Comparison of ENCODE assay signal across 7 mouse cellular contexts in the genomic region with DNA sequence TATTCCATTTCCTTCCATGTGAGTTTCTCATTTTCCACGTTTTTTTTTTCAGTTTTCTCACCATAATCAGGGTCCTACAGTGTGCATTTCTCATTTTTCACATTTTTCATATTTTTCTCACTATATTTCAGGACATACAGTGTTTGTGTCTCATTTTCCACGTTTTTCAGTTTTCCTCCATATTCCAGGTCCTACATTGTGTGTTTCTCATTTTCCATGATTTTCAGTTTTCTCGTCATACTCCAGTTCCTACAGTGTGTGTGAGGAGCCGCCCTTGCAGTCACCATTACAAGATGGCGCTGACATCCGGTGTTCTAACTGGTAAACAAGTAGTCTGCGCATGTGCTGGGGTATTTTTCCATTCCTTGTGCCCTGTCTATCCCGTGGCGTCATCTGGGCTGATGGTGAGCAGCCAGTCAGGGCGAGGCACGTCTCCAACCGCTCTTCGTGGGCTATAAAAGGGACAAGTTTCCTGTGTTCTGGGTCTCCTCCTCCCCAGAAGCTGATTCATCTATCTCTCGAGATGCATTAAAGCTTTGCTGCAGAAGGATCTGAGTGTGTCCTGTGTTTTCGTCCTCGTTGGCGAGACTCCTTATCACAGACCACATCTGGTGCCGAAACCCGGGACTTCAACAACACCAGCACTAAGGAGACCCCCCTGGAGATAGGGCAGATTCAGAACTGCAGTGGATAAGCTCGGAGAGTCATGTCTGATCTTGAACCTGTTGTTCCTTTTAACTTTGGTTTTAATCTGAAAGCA.
DNase-seq lines count a peak whose midpoint lies in the region; ATAC-seq and TF ChIP-seq lines count a peak whose summit lies in the region.
"Not testable (repeated sequence)": the region's sequence is repeated elsewhere in the genome, so short reads cannot be mapped to it uniquely, and the experiment has no call there.

No protein-coding gene starts in this region.

- H3K36me3 ChIP-seq in MEL (ENCODE audit: control insufficient read depth in 1 of 2, insufficient read depth in 2 of 2, low read length in 2 of 2); erythroblast, embryonic 14.5 days (ENCODE audit: control insufficient read depth); liver, embryonic 16.5 days (ENCODE audit: control insufficient read depth, insufficient read depth); spleen, adult 2 months (ENCODE audit: control insufficient read depth, insufficient read depth, low read length): not testable (repeated sequence)

- not testable (repeated sequence) for H3K79me2 ChIP-seq in MEL (ENCODE audit: control insufficient read depth, insufficient read depth, low read length, poor library complexity)

- 41% methylated on average over 20 of the region's 20 CpGs for WGBS in liver, embryonic 16.5 days (ENCODE audit: insufficient replicate concordance)
- WGBS in spleen, adult 2 months: 33% methylated on average over 20 of the region's 20 CpGs

- not testable (repeated sequence) for TF ChIP-seq RAD21 in MEL (IDR thresholded peaks at IDR 0.05; ENCODE audit: low read depth, low read length)

- peak overlapping the region; percentile 45 for H3K4me2 ChIP-seq in liver, embryonic 16.5 days (ENCODE audit: low read depth, low read length)

- peak overlapping the region; percentile 70 for H3K9ac ChIP-seq in MEL (ENCODE audit: control insufficient read depth, low read depth, low read length, poor library complexity, severe bottlenecking)
- H3K9ac ChIP-seq in liver, embryonic 16.5 days (ENCODE audit: low read depth, low read length): not testable (repeated sequence)

- peak overlapping the region; percentile 52 to 71 for H3K4me3 ChIP-seq in MEL (ENCODE audit: control insufficient read depth in 1 of 2, insufficient read depth in 1 of 2, low read depth in 2 of 2, low read length in 2 of 2)
- H3K4me3 ChIP-seq in erythroblast, embryonic 14.5 days (replicated peaks): peak overlapping the region; percentile 68
- peak overlapping the region; percentile 54 for H3K4me3 ChIP-seq in liver, embryonic 16.5 days (ENCODE audit: low read depth, low read length)
- peak overlapping the region; percentile 58 for H3K4me3 ChIP-seq in spleen, adult 2 months (ENCODE audit: extremely low read depth, insufficient read depth, insufficient read length)

- peak in 1 of 2 experiments; percentile 30; a peak in 1 of 4 replicates for TF ChIP-seq EP300 in MEL (IDR thresholded peaks at IDR 0.05; ENCODE audit: low read depth in 1 of 2, low read length in 2 of 2)

- H3K27me3 ChIP-seq in MEL (ENCODE audit: control insufficient read depth in 1 of 2, insufficient read depth in 2 of 2, low read length in 2 of 2); erythroblast, embryonic 14.5 days (ENCODE audit: control insufficient read depth); liver, embryonic 16.5 days (ENCODE audit: control insufficient read depth, insufficient read depth, low read depth, low read length); spleen, adult 2 months (ENCODE audit: control insufficient read depth, insufficient read depth, low read length): not testable (repeated sequence)

- ATAC-seq in liver, embryonic 16.5 days (ENCODE audit: low read depth): not testable (repeated sequence)
- peak; percentile 53 for ATAC-seq in megakaryocyte-erythroid progenitor cell, adult 5-6 weeks (replicated peaks; ENCODE audit: low FRiP score, low TSS enrichment, poor library complexity, severe bottlenecking)

- not testable (repeated sequence) for H3K4me1 ChIP-seq in MEL (ENCODE audit: control insufficient read depth in 1 of 2, insufficient read depth in 2 of 2, low read length in 2 of 2); erythroblast, embryonic 14.5 days (ENCODE audit: control insufficient read depth); liver, embryonic 16.5 days (ENCODE audit: control insufficient read depth, low read depth, low read length); spleen, adult 2 months (ENCODE audit: control insufficient read depth, insufficient read depth, insufficient read length)

- H3K27ac ChIP-seq in MEL (ENCODE audit: control insufficient read depth, low read depth, low read length): peak overlapping the region; percentile 98
- H3K27ac ChIP-seq in liver, embryonic 16.5 days (ENCODE audit: low read length): not testable (repeated sequence)
- H3K27ac ChIP-seq in spleen, adult 2 months (ENCODE audit: insufficient read depth, low read length): peak overlapping the region; percentile 98

- not testable (repeated sequence) for H3K9me3 ChIP-seq in MEL (replicated peaks; ENCODE audit: insufficient read depth, low read length)
- H3K9me3 ChIP-seq in erythroblast, embryonic 14.5 days (ENCODE audit: control insufficient read depth, low read length): peaks cover 32% of the 10 kb centered on the region
- peaks cover 36% of the 10 kb centered on the region for H3K9me3 ChIP-seq in liver, embryonic 16.5 days (replicated peaks; ENCODE audit: control insufficient read depth, low read length)

- DNase-seq in MEL (ENCODE audit: low read depth, low spot score): peak; percentile 90
- DNase-seq in kidney, postnatal 14 days: peak; percentile 78
- DNase-seq in spleen, adult 2 months (ENCODE audit: low read depth in 1 of 2, low spot score in 2 of 2): peak; percentile 66 to 78
- peak; percentile 73 for DNase-seq in thymus, postnatal 25 days

- TF ChIP-seq POLR2A in MEL (IDR thresholded peaks at IDR 0.05; ENCODE audit: control insufficient read depth in 1 of 2, insufficient read depth in 1 of 2, low read depth in 1 of 2, low read length in 2 of 2, poor library complexity in 1 of 2): peak; percentile 63 to 83; a peak in 3 of 4 replicates
- peak; percentile 36 for TF ChIP-seq POLR2A in spleen, adult 2 months (IDR thresholded peaks at IDR 0.05; ENCODE audit: low read depth, low read length)

- not testable (repeated sequence) for TF ChIP-seq CTCF in MEL (IDR thresholded peaks at IDR 0.05 in 2 of 3, conservative IDR thresholded peaks at IDR 0.05 in 1 of 3; ENCODE audit: control insufficient read depth in 1 of 3, insufficient read depth in 1 of 3, low read depth in 2 of 3, low read length in 3 of 3, poor library complexity in 1 of 3, severe bottlenecking in 1 of 3); spleen, adult 2 months (IDR thresholded peaks at IDR 0.05; ENCODE audit: extremely low read depth, insufficient read depth, insufficient read length, insufficient replicate concordance)

TF ChIP-seq in MEL, 35 proteins besides CTCF, POLR2A, EP300 and RAD21:
- peak; percentile 95 for TF ChIP-seq TBP (IDR thresholded peaks at IDR 0.05; ENCODE audit: low read depth, low read length)
- peak; percentile 10; the same call in 1 of the 2 replicates for TF ChIP-seq SMC3 (IDR thresholded peaks at IDR 0.05; ENCODE audit: low read depth, low read length)
- TF ChIP-seq NRF1 (IDR thresholded peaks at IDR 0.05; ENCODE audit: insufficient read depth, low read depth, low read length, poor library complexity, severe bottlenecking): peak; percentile 72
- TF ChIP-seq ZMIZ1 (IDR thresholded peaks at IDR 0.05; ENCODE audit: low read depth, low read length): peak; percentile 96
- peak; percentile 27; the same call in 1 of the 2 replicates for TF ChIP-seq MYB (IDR thresholded peaks at IDR 0.05; ENCODE audit: low read depth, low read length)
- TF ChIP-seq BHLHE40 (IDR thresholded peaks at IDR 0.05; ENCODE audit: borderline replicate concordance, low read depth, low read length): peak; percentile 50; the same call in 1 of the 2 replicates
- 0 out of 2 replicates have a peak, but pooled peaks have one; percentile 8 for TF ChIP-seq CHD2 (IDR thresholded peaks at IDR 0.05; ENCODE audit: low read length)
- peak; percentile 39; the same call in 1 of the 2 replicates for TF ChIP-seq KAT2A (conservative IDR thresholded peaks at IDR 0.05; ENCODE audit: low read depth, low read length)
- TF ChIP-seq POLR2AphosphoS5 (IDR thresholded peaks at IDR 0.05; ENCODE audit: borderline replicate concordance, low read depth, low read length): peak; percentile 53; the same call in 1 of the 2 replicates
- peak; percentile 68 for TF ChIP-seq MYC (IDR thresholded peaks at IDR 0.05; ENCODE audit: low read depth, low read length)
- 0 out of 2 replicates have a peak, but pooled peaks have one; percentile 19 for TF ChIP-seq ELF1 (IDR thresholded peaks at IDR 0.05; ENCODE audit: low read depth, low read length)
- peak; percentile 84 for TF ChIP-seq POLR2AphosphoS2 (IDR thresholded peaks at IDR 0.05; ENCODE audit: low read length)
- 0 out of 2 replicates have a peak, but pooled peaks have one; percentile 25 for TF ChIP-seq ETS1 (IDR thresholded peaks at IDR 0.05; ENCODE audit: low read depth, low read length)
- TF ChIP-seq HCFC1 (IDR thresholded peaks at IDR 0.05; ENCODE audit: low read depth, low read length): peak; percentile 41
- peak; percentile 92 for TF ChIP-seq NELFE (IDR thresholded peaks at IDR 0.05; ENCODE audit: low read depth, low read length)
